Mouse (Mus musculus) monocyte, adult 2 months (primary cell): ENCODE measurements around the gene Pqlc2.
A peak's percentile ranks its signal among the peaks of the same experiment; 100 is the strongest.

Experiments
- DNase-seq, 2 experiments: peaks; one replicate each; pipeline ENCODE4 v3.0.0; 2022; ENCODE audit warnings: low spot score in 2 of 2, low read depth in 1 of 2

Gene Pqlc2

GRCm38 (mm10) chr4:139266500-139266865 is 44.0 kb downstream of the Pqlc2 start:
- no peak for DNase-seq

GRCm38 (mm10) chr4:139265783-139266499 is 44.6 kb downstream of the Pqlc2 start:
- DNase-seq = no peak

- DNase-seq = no peak
Measured at GRCm38 (mm10) chr4:139262981-139263380, 47.5 kb downstream of the Pqlc2 start.

- no peak for DNase-seq
Measured at GRCm38 (mm10) chr4:139259302-139259871, 51.1 kb downstream of the Pqlc2 start.

GRCm38 (mm10) chr4:139258621-139259301 is 51.7 kb downstream of the Pqlc2 start:
- no peak for DNase-seq

GRCm38 (mm10) chr4:139256708-139257107 is 53.8 kb downstream of the Pqlc2 start:
- DNase-seq = no peak

GRCm38 (mm10) chr4:139256146-139256545 is 54.4 kb downstream of the Pqlc2 start:
- DNase-seq = no peak

GRCm38 (mm10) chr4:139253206-139253605 is 57.3 kb downstream of the Pqlc2 start:
- DNase-seq = no peak

GRCm38 (mm10) chr4:139252051-139252760 is 58.3 kb downstream of the Pqlc2 start:
- DNase-seq = peak in 1 of 2 experiments; percentile 57

GRCm38 (mm10) chr4:139250886-139251285 is 59.6 kb downstream of the Pqlc2 start:
- DNase-seq = no peak

- DNase-seq = no peak
Measured at GRCm38 (mm10) chr4:139250043-139250442, 60.5 kb downstream of the Pqlc2 start.

GRCm38 (mm10) chr4:139248736-139249135 is 61.8 kb downstream of the Pqlc2 start:
- DNase-seq = no peak

GRCm38 (mm10) chr4:139247966-139248365 is 62.5 kb downstream of the Pqlc2 start:
- DNase-seq = no peak

- no peak for DNase-seq
Measured at GRCm38 (mm10) chr4:139246130-139246877, 64.2 kb downstream of the Pqlc2 start.

- DNase-seq = no peak
Measured at GRCm38 (mm10) chr4:139245534-139245933, 65.0 kb downstream of the Pqlc2 start.

- DNase-seq = no peak
Measured at GRCm38 (mm10) chr4:139244766-139245165, 65.7 kb downstream of the Pqlc2 start.

- DNase-seq = no peak
Measured at GRCm38 (mm10) chr4:139244176-139244575, 66.3 kb downstream of the Pqlc2 start.
